10 mouse cellular contexts compared by ENCODE assay signal in the genomic region with DNA sequence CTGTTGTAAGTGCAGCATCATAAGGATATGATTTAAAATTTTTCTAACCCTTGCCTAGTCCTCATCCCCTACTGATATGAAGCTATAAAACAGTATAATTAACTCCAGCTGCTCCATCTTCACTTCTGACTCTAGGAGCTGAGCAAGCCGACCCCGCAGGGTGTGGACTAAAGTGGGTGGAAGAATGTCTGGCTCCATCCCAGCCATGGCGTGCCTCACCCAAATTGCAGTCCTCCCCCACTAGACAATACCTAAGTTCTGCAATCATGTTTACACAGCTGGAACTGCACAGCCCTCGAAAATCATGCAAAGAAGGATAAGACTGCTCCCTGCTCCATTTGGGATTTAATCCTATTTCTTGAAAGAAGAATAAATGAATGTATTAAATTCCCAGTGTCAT.
A peak's percentile ranks its signal among the peaks of the same experiment; 100 is the strongest.
DNase-seq lines count a peak whose midpoint lies in the region; ATAC-seq lines count a peak whose summit lies in the region.
"Had no signal": no experiment of that assay in that cellular context is flagged by ENCODE, and none has a peak within 500 bp of the region (broad histone marks: within the 10 kb centered on the region; RNA-seq: fewer than 3 reads in every experiment).

No protein-coding gene starts in this region.

- H3K36me3 ChIP-seq in limb, embryonic 11.5 days (ENCODE audit: control insufficient read depth, insufficient read depth, low read length) = no peaks in the 10 kb centered on the region
- H3K36me3 ChIP-seq in limb, embryonic 10.5 days = no peaks in the 10 kb centered on the region
- no peaks in the 10 kb centered on the region for H3K36me3 ChIP-seq in embryonic facial prominence, embryonic 14.5 days (ENCODE audit: control insufficient read depth, insufficient read depth, low read length)
- H3K36me3 ChIP-seq in kidney, embryonic 14.5 days (ENCODE audit: control insufficient read depth, insufficient read depth, low read length) = no peaks in the 10 kb centered on the region
- H3K36me3 ChIP-seq: neural tube, embryonic 13.5 days had no signal

- H3K27me3 ChIP-seq in limb, embryonic 11.5 days (ENCODE audit: control insufficient read depth, insufficient read depth, low read length) = peaks cover 2% of the 10 kb centered on the region; the same call in 1 of the 2 replicates
- peaks cover 80% of the 10 kb centered on the region for H3K27me3 ChIP-seq in limb, embryonic 10.5 days (ENCODE audit: low read depth, poor library complexity, severe bottlenecking)
- H3K27me3 ChIP-seq in embryonic facial prominence, embryonic 14.5 days (replicated peaks; ENCODE audit: control insufficient read depth, insufficient read depth, low read length) = peaks cover 5% of the 10 kb centered on the region; the same call in 1 of the 2 replicates
- H3K27me3 ChIP-seq in kidney, embryonic 14.5 days (ENCODE audit: control insufficient read depth, insufficient read depth, low read length) = no peaks in the 10 kb centered on the region

- H3K27ac ChIP-seq in limb, embryonic 11.5 days (replicated peaks; ENCODE audit: low read depth, low read length) = no peak overlapping the region
- H3K27ac ChIP-seq in limb, embryonic 10.5 days = no peak overlapping the region; the same call in 1 of the 2 replicates
- H3K27ac ChIP-seq in embryonic facial prominence, embryonic 14.5 days (replicated peaks; ENCODE audit: low read depth, low read length) = no peak overlapping the region
- H3K27ac ChIP-seq in kidney, embryonic 14.5 days (ENCODE audit: low read depth, low read length) = no peak overlapping the region
- H3K27ac ChIP-seq: neural tube, embryonic 13.5 days had no signal

- peaks cover 2% of the 10 kb centered on the region; the same call in 1 of the 2 replicates for H3K4me1 ChIP-seq in limb, embryonic 11.5 days (ENCODE audit: control insufficient read depth, insufficient read depth, low read length)
- H3K4me1 ChIP-seq in limb, embryonic 10.5 days = peaks cover 17% of the 10 kb centered on the region; the same call in 1 of the 2 replicates
- 0 out of 2 replicates have a peak, but pooled peaks cover 9% of the 10 kb centered on the region for H3K4me1 ChIP-seq in embryonic facial prominence, embryonic 14.5 days (ENCODE audit: control insufficient read depth, insufficient read depth, low read length)
- no peaks in the 10 kb centered on the region for H3K4me1 ChIP-seq in kidney, embryonic 14.5 days (ENCODE audit: control insufficient read depth, insufficient read depth, low read length)
- H3K4me1 ChIP-seq: neural tube, embryonic 13.5 days had no signal

- ATAC-seq in limb, embryonic 11.5 days (ENCODE audit: insufficient number of reproducible peaks, low FRiP score, low TSS enrichment, low read depth) = peak; percentile 44; the same call in 1 of the 2 replicates
- peak; percentile 79 for ATAC-seq in embryonic facial prominence, embryonic 14.5 days (ENCODE audit: low read depth)
- ATAC-seq in kidney, embryonic 14.5 days (ENCODE audit: low FRiP score, low TSS enrichment) = peak; percentile 93

- WGBS in limb, embryonic 11.5 days = 28% methylated on average over 4 of the region's 4 CpGs
- 28% methylated on average over 4 of the region's 4 CpGs for WGBS in limb, embryonic 10.5 days
- WGBS in embryonic facial prominence, embryonic 14.5 days = 14% methylated on average over 4 of the region's 4 CpGs
- 44% methylated on average over 4 of the region's 4 CpGs for WGBS in kidney, embryonic 14.5 days

- no peak overlapping the region for H3K9ac ChIP-seq in limb, embryonic 11.5 days (ENCODE audit: low read length)
- no peak overlapping the region for H3K9ac ChIP-seq in embryonic facial prominence, embryonic 14.5 days (ENCODE audit: low read depth, low read length)
- H3K9ac ChIP-seq in kidney, embryonic 14.5 days (ENCODE audit: low read depth, low read length) = no peak overlapping the region
- H3K9ac ChIP-seq: neural tube, embryonic 13.5 days had no signal

- no peak overlapping the region for H3K4me3 ChIP-seq in limb, embryonic 11.5 days (ENCODE audit: low read depth, low read length)
- H3K4me3 ChIP-seq in limb, embryonic 10.5 days = no peak overlapping the region
- no peak overlapping the region for H3K4me3 ChIP-seq in embryonic facial prominence, embryonic 14.5 days (ENCODE audit: low read depth, low read length)
- H3K4me3 ChIP-seq in kidney, embryonic 14.5 days (ENCODE audit: low read length) = no peak overlapping the region
- H3K4me3 ChIP-seq: neural tube, embryonic 13.5 days had no signal

- no peaks in the 10 kb centered on the region for H3K9me3 ChIP-seq in limb, embryonic 11.5 days (ENCODE audit: control insufficient read depth, low read length)
- no peaks in the 10 kb centered on the region for H3K9me3 ChIP-seq in limb, embryonic 10.5 days (replicated peaks)
- no peaks in the 10 kb centered on the region for H3K9me3 ChIP-seq in embryonic facial prominence, embryonic 14.5 days (ENCODE audit: control insufficient read depth, low read length)
- no peaks in the 10 kb centered on the region for H3K9me3 ChIP-seq in kidney, embryonic 14.5 days (ENCODE audit: control insufficient read depth, low read length)
- H3K9me3 ChIP-seq: neural tube, embryonic 13.5 days had no signal

- H3K4me2 ChIP-seq in limb, embryonic 11.5 days (ENCODE audit: low read depth, severe bottlenecking) = no peak overlapping the region
- H3K4me2 ChIP-seq in embryonic facial prominence, embryonic 14.5 days (ENCODE audit: low read depth, low read length) = no peak overlapping the region
- no peak overlapping the region for H3K4me2 ChIP-seq in kidney, embryonic 14.5 days (replicated peaks; ENCODE audit: low read depth, low read length)
- H3K4me2 ChIP-seq: neural tube, embryonic 13.5 days had no signal

- DNase-seq in limb, embryonic 11.5 days (ENCODE audit: low spot score) = peak; percentile 37
- DNase-seq in limb, embryonic 10.5 days (ENCODE audit: low spot score) = no peak
- peak; percentile 88 for DNase-seq in embryonic facial prominence, embryonic 14.5 days (ENCODE audit: low spot score)
- peak; percentile 13 to 46 for DNase-seq in lung, postnatal 4 days
- no peak for DNase-seq in ovary, postnatal 14 days (ENCODE audit: low spot score)
- DNase-seq in left cerebral cortex, adult 8-10 months (ENCODE audit: low spot score in 2 of 2) = no peak
- no peak for DNase-seq in frontal cortex, postnatal 25 days (ENCODE audit: low spot score in 2 of 2)
- DNase-seq: thymus, postnatal 25 days had no signal

Comparison
In these comparisons a context has a peak if more than half of its experiments do, and no peak if none do; other contexts are left out.
1. DNase-seq: peak in limb, embryonic 11.5 days (single experiment), embryonic facial prominence, embryonic 14.5 days (single experiment) and lung, postnatal 4 days (2 of 2); none in limb, embryonic 10.5 days (single experiment), ovary, postnatal 14 days (single experiment), left cerebral cortex, adult 8-10 months (0 of 2) and frontal cortex, postnatal 25 days (0 of 2).
2. Peak in every context shown above with its lines, with median percentiles within 50 percentile points of each other: ATAC-seq.